Mouse (Mus musculus) hindbrain, embryonic 16.5 days (tissue): ENCODE results near the gene Bglap2. TPM values are rescaled to one million over a fixed set of nuclear protein-coding genes. Genes with fewer than 3 reads are reported as not detected.
A peak's percentile ranks its signal among the peaks of the same experiment; 100 is the strongest.

Experiments used
- ATAC-seq: fragments of 200-750 bp; cut with Nextera tagmentation; 2 replicates; pipeline ENCODE4 v1.8.0; 2017; ENCODE audit warnings: moderate TSS enrichment, moderate library complexity
- H3K27ac ChIP-seq: fragments of 300-500 bp; sonication (generic); 2 replicates; pipeline ENCODE4 v1.5.1; 2014; ENCODE audit warnings: low read depth, mild to moderate bottlenecking, control low read depth, low read length, moderate library complexity
- H3K27me3 ChIP-seq: fragments of 300-500 bp; sonication (generic); replicated peaks from 2 replicates; pipeline ENCODE4 v1.6.1; 2014; ENCODE audit warnings: low read length; ENCODE audit not compliant: control insufficient read depth, insufficient read depth
- H3K36me3 ChIP-seq: fragments of 300-500 bp; sonication (generic); 2 replicates; pipeline ENCODE4 v1.6.1; 2014; ENCODE audit warnings: mild to moderate bottlenecking, low read length, moderate library complexity, mixed read lengths; ENCODE audit not compliant: control insufficient read depth, insufficient read depth
- H3K4me1 ChIP-seq: fragments of 300-500 bp; sonication (generic); 2 replicates; pipeline ENCODE4 v1.6.1; 2014; ENCODE audit warnings: low read depth, low read length; ENCODE audit not compliant: control insufficient read depth, insufficient read depth
- H3K4me2 ChIP-seq: fragments of 300-500 bp; sonication (generic); 2 replicates; pipeline ENCODE4 v1.6.1; 2014; ENCODE audit warnings: mild to moderate bottlenecking, low read length, control low read depth, moderate library complexity
- H3K4me3 ChIP-seq: fragments of 300-500 bp; sonication (generic); 2 replicates; pipeline ENCODE4 v1.5.1; 2014; ENCODE audit warnings: mild to moderate bottlenecking, low read length, control low read depth, moderate library complexity
- H3K9ac ChIP-seq: fragments of 300-500 bp; sonication (generic); 2 replicates; pipeline ENCODE4 v1.6.1; 2014; ENCODE audit warnings: low read depth, mild to moderate bottlenecking, control low read depth, low read length, moderate library complexity
- H3K9me3 ChIP-seq: fragments of 300-500 bp; sonication (generic); 2 replicates; pipeline ENCODE4 v1.6.1; 2014; ENCODE audit warnings: mild to moderate bottlenecking, low read length, moderate library complexity; ENCODE audit not compliant: control insufficient read depth
- WGBS: fragments of 180-500 bp; shearing (Covaris S2); extraction: QIAGEN DNeasy Blood & Tissue Kit; methylation state at CpG from one replicate; pipeline ENCODE4 v1.1.7; 2014; 5-methylcytosine and 5-hydroxymethylcytosine counted together
- polyA plus RNA-seq: library from polyadenylated mRNA; unstranded; fragments of >200 nt; fragmentation: Nextera tagmentation; extraction: Ambion mirVana; gene quantifications from 2 replicates; pipeline ENCODE4 v1.2.1, GENCODE M21; 2015

Bglap2 gene
- polyA plus RNA-seq, 1 experiment from 2014 or later = not detected

DNA sequence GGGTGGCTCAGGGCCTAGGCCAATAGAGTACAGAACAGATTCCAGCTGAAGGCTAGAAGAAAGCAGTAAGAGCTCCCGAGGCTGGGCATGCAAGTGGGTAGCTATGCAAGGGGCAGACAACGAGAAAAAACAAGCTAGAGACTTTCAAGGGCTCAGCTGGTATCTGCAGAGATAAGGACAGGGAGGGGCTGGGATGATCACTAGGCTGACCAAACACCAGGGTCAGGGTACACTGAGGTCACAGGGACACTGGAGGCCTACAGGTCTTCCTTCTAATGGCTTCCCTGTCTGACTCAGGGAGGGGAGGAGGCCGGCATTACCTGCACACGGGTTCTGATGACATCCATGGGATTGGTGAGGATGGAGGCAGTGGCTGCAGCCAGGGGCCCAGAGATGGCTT is 37.2 kb upstream of the Bglap2 start:
- H3K9ac ChIP-seq = no peak overlapping the region

DNA sequence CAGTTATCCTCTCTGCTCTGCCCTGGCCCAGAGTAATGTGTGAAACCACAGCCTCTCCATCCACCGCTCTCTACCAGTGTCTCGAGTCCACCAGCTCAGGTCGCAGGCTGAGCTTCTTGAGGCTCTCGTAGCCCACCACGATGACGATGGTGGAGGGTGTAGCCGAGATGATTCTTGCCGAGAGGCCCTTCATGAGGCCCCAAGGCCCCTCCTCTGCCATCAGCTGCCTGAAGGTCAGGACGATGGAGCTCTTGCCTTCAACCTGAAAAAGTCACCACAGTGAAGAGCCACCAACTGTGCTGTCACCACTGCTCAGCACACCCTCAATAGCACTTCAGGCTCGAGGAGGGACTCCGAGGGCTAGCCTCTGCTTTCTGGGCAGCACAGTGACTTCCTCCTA is 34.1 kb upstream of the Bglap2 start:
- peaks cover 14% of the 10 kb centered on the region; the same call in 1 of the 2 replicates for H3K36me3 ChIP-seq
- H3K4me3 ChIP-seq = no peak overlapping the region
- no peak for ATAC-seq
- H3K4me1 ChIP-seq = peaks cover 11% of the 10 kb centered on the region
- H3K9ac ChIP-seq = no peak overlapping the region
- H3K27ac ChIP-seq = no peak overlapping the region
- no peaks in the 10 kb centered on the region for H3K9me3 ChIP-seq
- no peak overlapping the region for H3K4me2 ChIP-seq
- 91% methylated on average over 11 of the region's 11 CpGs for WGBS
- no peaks in the 10 kb centered on the region for H3K27me3 ChIP-seq

More for the DNA sequence above, 37.2 kb upstream of the Bglap2 start:
- H3K4me3 ChIP-seq = no peak overlapping the region
- peaks cover 4% of the 10 kb centered on the region for H3K4me1 ChIP-seq
- H3K27ac ChIP-seq = no peak overlapping the region
- H3K36me3 ChIP-seq = peaks cover 24% of the 10 kb centered on the region; the same call in 1 of the 2 replicates
- no peak for ATAC-seq
- H3K27me3 ChIP-seq = no peaks in the 10 kb centered on the region
- H3K4me2 ChIP-seq = no peak overlapping the region
- H3K9me3 ChIP-seq = no peaks in the 10 kb centered on the region
- WGBS = 86% methylated on average over 4 of the region's 4 CpGs

DNA sequence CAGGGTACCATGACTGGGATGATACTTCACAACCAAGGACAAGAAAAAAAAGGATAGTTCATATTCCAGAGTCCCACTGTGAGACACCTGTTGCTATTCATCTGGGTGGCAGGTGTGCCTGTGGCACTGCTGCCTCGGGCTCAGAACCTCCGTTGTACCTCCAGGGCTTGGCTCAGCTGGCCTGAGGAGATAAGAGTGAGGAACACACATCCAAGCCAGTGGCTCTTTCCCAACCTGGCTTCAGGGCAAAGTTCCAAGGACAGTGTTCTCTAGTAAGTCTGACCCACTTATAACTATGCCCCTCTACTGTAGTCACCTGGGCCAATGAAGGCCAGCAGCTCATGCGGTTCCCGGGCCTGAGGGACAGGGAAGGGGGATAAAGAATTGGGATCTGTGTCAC is 33.2 kb upstream of the Bglap2 start:
- H3K9me3 ChIP-seq = no peaks in the 10 kb centered on the region
- ATAC-seq = no peak
- H3K4me2 ChIP-seq = no peak overlapping the region
- 91% methylated on average over 4 of the region's 4 CpGs for WGBS
- no peaks in the 10 kb centered on the region for H3K27me3 ChIP-seq
- H3K36me3 ChIP-seq = peaks cover 14% of the 10 kb centered on the region; the same call in 1 of the 2 replicates
- peaks cover 11% of the 10 kb centered on the region for H3K4me1 ChIP-seq
- H3K9ac ChIP-seq = no peak overlapping the region
- no peak overlapping the region for H3K27ac ChIP-seq
- H3K4me3 ChIP-seq = no peak overlapping the region

DNA sequence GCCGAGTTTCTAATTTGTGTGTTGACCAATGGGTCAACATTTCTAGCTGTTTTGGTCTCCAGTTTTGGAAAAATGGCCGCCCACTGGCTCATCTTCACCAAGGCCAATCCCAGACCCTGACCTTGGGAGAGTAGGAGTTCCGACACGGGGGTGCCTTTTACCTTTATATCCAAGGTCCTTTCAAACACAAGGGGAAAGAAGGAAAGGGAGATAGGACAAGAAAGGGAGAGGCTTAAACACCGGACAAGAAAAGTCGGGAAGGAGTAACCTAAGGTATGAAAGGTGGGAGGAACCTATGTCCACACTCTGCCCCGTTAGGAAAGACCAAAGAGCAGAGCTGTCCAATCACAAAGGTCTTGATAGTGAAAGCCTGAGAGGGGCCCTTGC is 32.1 kb upstream of the Bglap2 start:
- WGBS = 25% methylated on average over 7 of the region's 7 CpGs
- no peak for ATAC-seq

DNA sequence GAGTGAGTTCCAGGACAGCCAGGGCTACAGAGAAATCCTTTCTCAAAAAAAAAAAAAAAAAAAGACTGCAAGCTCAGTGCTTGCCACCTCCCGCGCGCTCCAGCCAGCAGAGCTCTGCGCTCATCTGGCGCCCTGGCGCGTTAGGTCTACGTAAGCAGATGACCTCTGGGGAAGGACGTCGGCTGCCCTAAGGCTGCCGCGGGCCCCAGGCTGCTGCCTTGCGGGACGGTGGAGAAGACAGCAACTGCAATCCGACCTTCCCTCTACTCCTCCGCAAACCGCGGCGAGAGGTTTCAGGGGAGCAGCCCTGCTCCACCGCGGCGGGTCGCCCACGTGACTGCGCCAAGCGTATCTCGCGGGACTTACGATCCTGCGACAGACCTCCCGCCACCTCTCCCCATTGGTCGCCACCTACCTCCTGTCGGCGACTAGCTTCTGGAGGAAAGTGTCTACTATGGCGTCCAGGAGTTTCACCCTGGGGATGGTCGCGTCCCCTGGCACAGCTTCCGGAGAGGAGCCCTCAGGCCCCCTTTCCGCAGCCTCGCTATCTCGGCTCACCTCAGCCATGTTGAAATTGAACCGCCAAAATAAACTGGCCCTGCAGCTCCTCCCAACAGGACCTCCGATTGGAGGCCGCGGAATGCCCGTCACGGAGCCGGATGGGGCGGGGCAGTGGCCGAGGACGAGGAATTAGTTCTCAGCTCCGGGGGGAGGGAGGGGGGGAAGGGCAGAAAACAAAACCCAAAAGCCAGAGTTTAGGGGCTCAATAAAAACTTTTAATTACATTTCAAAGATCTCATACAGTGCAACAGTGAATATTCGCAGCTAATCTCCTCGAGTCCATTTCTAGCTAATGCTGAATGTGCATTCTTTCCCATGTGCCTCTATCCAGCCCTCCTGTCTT is 31.5 kb upstream of the Bglap2 start, which contains the start of gene Pmf1:
Gene Pmf1 (minus strand): TSS at position 591 of the 904 bp plus-strand sequence.
- peak within 1 kb of the TSS; percentile 84 for H3K27ac ChIP-seq
- H3K4me1 ChIP-seq = peaks cover 11% of the 10 kb centered on the region
- H3K36me3 ChIP-seq = peaks cover 14% of the 10 kb centered on the region; the same call in 1 of the 2 replicates
- no peaks in the 10 kb centered on the region for H3K27me3 ChIP-seq
- no peaks in the 10 kb centered on the region for H3K9me3 ChIP-seq
- peak within 1 kb of the TSS; percentile 79 for H3K9ac ChIP-seq
- H3K4me3 ChIP-seq = peak within 1 kb of the TSS; percentile 64
- H3K4me2 ChIP-seq = peak within 1 kb of the TSS; percentile 81
- under 1% methylated on average over 54 of the region's 54 CpGs for WGBS
- peak; percentile 92 for ATAC-seq

More for the DNA sequence above, 32.1 kb upstream of the Bglap2 start:
- H3K9me3 ChIP-seq = no peaks in the 10 kb centered on the region
- peak overlapping the region; percentile 37 for H3K27ac ChIP-seq
- peaks cover 14% of the 10 kb centered on the region; the same call in 1 of the 2 replicates for H3K36me3 ChIP-seq
- H3K4me2 ChIP-seq = peak overlapping the region; percentile 81
- no peaks in the 10 kb centered on the region for H3K27me3 ChIP-seq
- peak overlapping the region; percentile 64 for H3K4me3 ChIP-seq
- peak overlapping the region; percentile 79 for H3K9ac ChIP-seq
- peaks cover 11% of the 10 kb centered on the region for H3K4me1 ChIP-seq

DNA sequence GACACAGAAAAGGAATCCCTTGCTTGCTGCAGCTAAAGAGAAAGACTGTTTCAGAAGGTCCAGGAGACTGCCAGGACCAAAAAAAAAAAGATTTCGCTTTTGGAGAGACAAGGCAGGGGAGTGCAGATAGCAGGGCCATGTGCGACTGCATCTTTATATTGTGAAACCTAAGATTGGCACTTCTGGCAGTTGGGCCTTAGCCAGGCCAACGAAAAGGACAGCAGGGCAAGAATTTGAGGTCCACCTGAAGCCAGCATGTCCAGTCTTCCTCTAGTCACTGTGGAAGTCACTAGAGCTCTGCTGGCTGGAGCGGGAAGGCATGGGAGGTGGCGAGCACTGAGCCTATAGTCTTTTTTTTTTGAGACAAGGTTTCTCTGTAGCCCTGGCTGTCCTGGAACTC is 30.5 kb upstream of the Bglap2 start:
- peaks cover 8% of the 10 kb centered on the region; the same call in 1 of the 2 replicates for H3K36me3 ChIP-seq
- peak overlapping the region; percentile 8; the same call in 1 of the 2 replicates for H3K9ac ChIP-seq
- WGBS = 71% methylated on average over 5 of the region's 5 CpGs
- H3K27me3 ChIP-seq = no peaks in the 10 kb centered on the region
- H3K9me3 ChIP-seq = no peaks in the 10 kb centered on the region
- H3K4me1 ChIP-seq = peaks cover 11% of the 10 kb centered on the region
- ATAC-seq = no peak
- no peak overlapping the region for H3K27ac ChIP-seq
- no peak overlapping the region for H3K4me3 ChIP-seq
- H3K4me2 ChIP-seq = peak overlapping the region; percentile 81

DNA sequence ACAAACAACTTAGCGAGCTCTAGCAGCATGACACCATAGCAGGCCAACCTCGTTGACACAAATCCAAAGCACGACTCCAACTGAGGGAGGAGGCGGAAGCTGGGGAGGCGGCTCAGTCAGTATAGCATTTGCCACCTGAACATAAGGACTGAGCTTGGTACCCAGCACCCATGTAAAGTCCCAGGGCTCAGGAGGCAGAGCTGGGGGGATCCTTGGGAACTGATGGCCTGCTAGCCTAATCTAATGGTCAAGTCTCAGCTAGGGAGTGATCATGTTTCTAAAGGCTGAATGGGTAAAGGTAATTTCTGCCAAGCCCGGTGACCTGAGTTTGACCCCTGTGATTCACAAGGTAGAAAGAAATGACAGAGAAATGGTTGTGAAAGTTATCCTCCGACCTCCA is 29.0 kb upstream of the Bglap2 start:
- ATAC-seq = no peak
- 60% methylated on average over 7 of the region's 7 CpGs for WGBS
- H3K4me1 ChIP-seq = peaks cover 11% of the 10 kb centered on the region
- no peak overlapping the region for H3K4me3 ChIP-seq
- H3K9me3 ChIP-seq = no peaks in the 10 kb centered on the region
- H3K36me3 ChIP-seq = peaks cover 4% of the 10 kb centered on the region; the same call in 1 of the 2 replicates
- no peaks in the 10 kb centered on the region for H3K27me3 ChIP-seq
- no peak overlapping the region for H3K9ac ChIP-seq
- H3K27ac ChIP-seq = no peak overlapping the region
- no peak overlapping the region for H3K4me2 ChIP-seq

DNA sequence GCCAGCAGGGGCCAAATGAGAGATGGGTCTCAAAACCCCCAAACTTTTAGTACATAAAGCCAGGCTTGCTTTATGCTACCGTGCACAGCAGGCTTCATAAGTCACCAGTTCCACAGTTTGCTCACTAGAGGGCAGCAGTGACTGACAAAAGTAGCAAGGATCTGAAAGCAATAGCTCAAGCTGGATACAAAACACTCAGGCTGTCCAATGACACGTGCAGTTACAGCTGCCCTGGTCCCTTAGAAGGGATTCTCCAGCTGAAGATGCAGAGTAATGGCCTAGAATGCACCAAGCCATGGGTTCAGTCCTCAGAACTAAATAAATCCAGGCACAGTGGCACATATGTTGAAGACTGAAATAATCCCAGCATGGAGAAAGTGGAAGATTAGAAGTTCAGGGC is 28.6 kb upstream of the Bglap2 start:
- Histone ChIP-seq H3K4me2 (no peak overlapping the region), H3K27me3 (no peaks in the 10 kb centered on the region), H3K4me3 (no peak overlapping the region), H3K9me3 (no peaks in the 10 kb centered on the region), H3K9ac (no peak overlapping the region), H3K27ac (no peak overlapping the region), H3K36me3 (peaks cover 1% of the 10 kb centered on the region; the same call in 1 of the 2 replicates), H3K4me1 (peaks cover 11% of the 10 kb centered on the region)
- ATAC-seq = peak; percentile 51; the same call in 1 of the 2 replicates
- 0% methylated on average over 2 of the region's 2 CpGs for WGBS

DNA sequence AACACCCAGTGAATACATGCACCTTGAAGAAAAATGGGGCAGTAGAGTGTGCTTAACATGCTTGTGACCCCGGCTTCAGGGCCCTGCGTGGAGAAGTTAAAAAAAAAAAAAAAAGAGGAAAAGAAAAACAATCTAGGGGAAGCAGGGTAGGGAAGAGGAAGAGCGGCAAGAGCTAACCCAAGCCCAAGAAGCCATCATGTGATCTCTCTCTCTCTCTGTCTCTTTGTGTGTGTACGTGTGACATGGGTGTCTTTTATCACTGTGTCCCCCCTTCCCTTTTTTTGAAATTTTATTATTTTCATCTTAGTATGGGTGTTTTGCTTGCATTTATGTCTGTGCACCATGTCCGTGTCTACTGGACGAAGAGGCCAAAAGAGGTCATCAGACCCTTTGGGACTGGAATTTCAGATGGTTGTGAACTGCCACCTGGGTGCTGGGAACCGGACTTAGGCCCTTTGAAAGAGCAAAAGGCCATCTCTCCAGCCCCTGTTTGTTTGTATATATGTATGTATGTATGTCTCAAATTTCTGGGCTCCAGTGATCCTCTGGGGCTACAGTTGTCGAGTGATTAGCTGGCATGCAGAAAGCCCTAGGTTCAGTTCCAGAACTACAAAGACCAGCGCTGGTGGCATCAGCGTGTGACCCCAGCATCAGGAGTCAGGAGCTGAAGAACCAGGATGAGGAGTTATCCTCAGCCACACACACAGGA is 25.2 kb upstream of the Bglap2 start:
- no peaks in the 10 kb centered on the region for H3K4me1 ChIP-seq
- H3K36me3 ChIP-seq = no peaks in the 10 kb centered on the region
- H3K27ac ChIP-seq = no peak overlapping the region
- 94% methylated on average over 10 of the region's 10 CpGs for WGBS
- H3K27me3 ChIP-seq = no peaks in the 10 kb centered on the region
- H3K9me3 ChIP-seq = no peaks in the 10 kb centered on the region
- H3K4me3 ChIP-seq = no peak overlapping the region
- no peak overlapping the region for H3K9ac ChIP-seq
- ATAC-seq = no peak
- H3K4me2 ChIP-seq = no peak overlapping the region
